Comparison of ENCODE assay signal across 9 mouse cellular contexts in the genomic region with DNA sequence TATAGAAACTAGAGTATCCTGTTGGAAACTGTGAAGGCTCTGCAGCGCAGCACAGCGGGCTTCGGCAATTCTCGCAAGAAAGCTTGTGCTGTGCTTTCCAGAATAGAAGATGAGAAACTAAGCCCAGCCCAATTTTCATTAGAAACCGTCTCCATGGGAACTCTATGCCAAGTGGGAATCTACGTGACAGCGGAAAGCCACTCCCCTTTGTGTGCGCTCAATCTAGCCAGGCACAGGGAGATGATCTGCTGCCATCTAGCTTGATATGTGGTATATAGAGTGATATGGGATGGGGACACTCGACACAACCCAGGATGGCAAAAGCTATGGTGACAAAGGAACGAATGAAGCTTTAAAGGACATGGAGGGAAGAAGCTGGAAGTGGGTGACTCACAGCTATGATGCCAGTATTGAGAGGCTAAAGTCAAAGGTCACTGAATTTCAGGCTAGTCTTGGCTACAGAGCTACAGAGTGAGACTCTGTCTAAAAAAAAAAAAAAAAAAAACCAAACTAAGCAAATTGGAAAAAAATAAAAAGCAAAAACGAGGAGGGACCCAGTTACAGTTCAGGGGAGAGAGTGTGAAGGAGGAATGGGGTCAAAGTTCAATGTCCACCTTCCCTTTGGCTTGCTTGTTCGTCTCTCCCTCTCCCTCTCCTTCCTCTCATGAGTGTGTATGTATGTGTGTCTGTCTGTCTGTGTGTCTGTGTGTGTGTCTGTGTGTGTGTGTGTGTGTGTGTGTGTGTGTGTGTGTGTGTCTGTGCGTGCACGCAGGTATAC. TPM values are rescaled to one million over a fixed set of nuclear protein-coding genes. Genes with fewer than 3 reads are reported as not detected.
DNase-seq lines count a peak whose midpoint lies in the region; ATAC-seq lines count a peak whose summit lies in the region.
"Had no signal": no experiment of that assay in that cellular context is flagged by ENCODE, and none has a peak within 500 bp of the region (broad histone marks: within the 10 kb centered on the region; RNA-seq: fewer than 3 reads in every experiment).

No protein-coding gene starts in this region.

- H3K4me2 ChIP-seq in hindbrain, embryonic 11.5 days (replicated peaks; ENCODE audit: low read depth, low read length) = no peak overlapping the region
- no peak overlapping the region for H3K4me2 ChIP-seq in hindbrain, embryonic 12.5 days (replicated peaks)
- peak overlapping the region; percentile 18; the same call in 1 of the 2 replicates for H3K4me2 ChIP-seq in hindbrain, embryonic 14.5 days (replicated peaks)
- no peak overlapping the region for H3K4me2 ChIP-seq in midbrain, embryonic 14.5 days (ENCODE audit: low read length)
- H3K4me2 ChIP-seq in heart, embryonic 12.5 days = no peak overlapping the region

- peak; percentile 49; the same call in 1 of the 2 replicates for ATAC-seq in hindbrain, embryonic 11.5 days (ENCODE audit: low FRiP score)
- ATAC-seq in hindbrain, embryonic 12.5 days (ENCODE audit: low FRiP score) = no peak
- peak; percentile 86 for ATAC-seq in hindbrain, embryonic 14.5 days (ENCODE audit: low FRiP score)
- ATAC-seq in midbrain, embryonic 14.5 days (ENCODE audit: low FRiP score, low TSS enrichment) = peak; percentile 48; the same call in 1 of the 2 replicates
- no peak for ATAC-seq in heart, embryonic 12.5 days (ENCODE audit: insufficient number of reproducible peaks, low FRiP score)

- WGBS in hindbrain, embryonic 11.5 days = 83% methylated on average over 14 of the region's 14 CpGs
- 79% methylated on average over 14 of the region's 14 CpGs for WGBS in hindbrain, embryonic 12.5 days
- 71% methylated on average over 14 of the region's 14 CpGs for WGBS in hindbrain, embryonic 14.5 days
- WGBS in midbrain, embryonic 14.5 days = 68% methylated on average over 14 of the region's 14 CpGs
- 80% methylated on average over 14 of the region's 14 CpGs for WGBS in heart, embryonic 12.5 days

- no peaks in the 10 kb centered on the region for H3K4me1 ChIP-seq in hindbrain, embryonic 11.5 days (replicated peaks; ENCODE audit: control insufficient read depth, insufficient read depth, low read length)
- H3K4me1 ChIP-seq in hindbrain, embryonic 12.5 days = 0 out of 2 replicates have a peak, but pooled peaks cover 3% of the 10 kb centered on the region
- 0 out of 2 replicates have a peak, but pooled peaks cover 3% of the 10 kb centered on the region for H3K4me1 ChIP-seq in hindbrain, embryonic 14.5 days (replicated peaks; ENCODE audit: control insufficient read depth, insufficient read depth, low read length)
- H3K4me1 ChIP-seq in midbrain, embryonic 14.5 days (ENCODE audit: control insufficient read depth, insufficient read depth, low read length) = no peaks in the 10 kb centered on the region
- peaks cover 14% of the 10 kb centered on the region for H3K4me1 ChIP-seq in heart, embryonic 12.5 days (replicated peaks)

- no peak overlapping the region for H3K9ac ChIP-seq in hindbrain, embryonic 11.5 days (ENCODE audit: low read depth, low read length)
- H3K9ac ChIP-seq in hindbrain, embryonic 12.5 days = no peak overlapping the region
- no peak overlapping the region for H3K9ac ChIP-seq in hindbrain, embryonic 14.5 days
- H3K9ac ChIP-seq in midbrain, embryonic 14.5 days (replicated peaks; ENCODE audit: low read length) = no peak overlapping the region
- no peak overlapping the region for H3K9ac ChIP-seq in heart, embryonic 12.5 days

- no peaks in the 10 kb centered on the region for H3K27me3 ChIP-seq in hindbrain, embryonic 11.5 days (ENCODE audit: control insufficient read depth, insufficient read depth, low read length)
- H3K27me3 ChIP-seq in hindbrain, embryonic 12.5 days = no peaks in the 10 kb centered on the region
- H3K27me3 ChIP-seq in hindbrain, embryonic 14.5 days (ENCODE audit: control insufficient read depth, insufficient read depth, low read length) = no peaks in the 10 kb centered on the region
- H3K27me3 ChIP-seq in midbrain, embryonic 14.5 days (ENCODE audit: control insufficient read depth, insufficient read depth, low read length) = no peaks in the 10 kb centered on the region
- H3K27me3 ChIP-seq in heart, embryonic 12.5 days (replicated peaks) = no peaks in the 10 kb centered on the region

- H3K27ac ChIP-seq in hindbrain, embryonic 11.5 days (ENCODE audit: low read depth, low read length) = no peak overlapping the region
- H3K27ac ChIP-seq in hindbrain, embryonic 12.5 days = no peak overlapping the region
- H3K27ac ChIP-seq in hindbrain, embryonic 14.5 days = no peak overlapping the region
- no peak overlapping the region for H3K27ac ChIP-seq in midbrain, embryonic 14.5 days (replicated peaks; ENCODE audit: low read depth, low read length)
- no peak overlapping the region for H3K27ac ChIP-seq in heart, embryonic 12.5 days (ENCODE audit: poor library complexity, severe bottlenecking)

- H3K4me3 ChIP-seq in hindbrain, embryonic 11.5 days (ENCODE audit: low read depth, low read length) = no peak overlapping the region
- no peak overlapping the region for H3K4me3 ChIP-seq in hindbrain, embryonic 12.5 days
- no peak overlapping the region for H3K4me3 ChIP-seq in hindbrain, embryonic 14.5 days (replicated peaks; ENCODE audit: low read length)
- no peak overlapping the region for H3K4me3 ChIP-seq in midbrain, embryonic 14.5 days (replicated peaks; ENCODE audit: low read depth, low read length)
- no peak overlapping the region for H3K4me3 ChIP-seq in heart, embryonic 12.5 days

- no peak for DNase-seq in hindbrain, embryonic 11.5 days (ENCODE audit: low spot score)
- peak; percentile 22 for DNase-seq in R1 (ENCODE audit: low read depth, low spot score)
- DNase-seq in hindbrain, embryonic 14.5 days (ENCODE audit: low spot score) = peak; percentile 46
- peak; percentile 76 for DNase-seq in midbrain, embryonic 14.5 days
- no peak for DNase-seq in Muller cell, postnatal 12 days (ENCODE audit: inconsistent ontology term)
- DNase-seq in urinary bladder, postnatal 14 days (ENCODE audit: low spot score) = no peak
- DNase-seq: gastrocnemius, postnatal 14 days had no signal

- H3K9me3 ChIP-seq in hindbrain, embryonic 11.5 days (ENCODE audit: control insufficient read depth, low read length) = no peaks in the 10 kb centered on the region
- H3K9me3 ChIP-seq in hindbrain, embryonic 12.5 days (replicated peaks) = no peaks in the 10 kb centered on the region
- no peaks in the 10 kb centered on the region for H3K9me3 ChIP-seq in hindbrain, embryonic 14.5 days (ENCODE audit: control insufficient read depth, low read length)
- no peaks in the 10 kb centered on the region for H3K9me3 ChIP-seq in midbrain, embryonic 14.5 days (ENCODE audit: control insufficient read depth, low read length)
- no peaks in the 10 kb centered on the region for H3K9me3 ChIP-seq in heart, embryonic 12.5 days (replicated peaks)

- H3K36me3 ChIP-seq in hindbrain, embryonic 11.5 days (ENCODE audit: control insufficient read depth, insufficient read depth, low read length) = no peaks in the 10 kb centered on the region
- H3K36me3 ChIP-seq in hindbrain, embryonic 12.5 days = no peaks in the 10 kb centered on the region
- H3K36me3 ChIP-seq in hindbrain, embryonic 14.5 days (replicated peaks; ENCODE audit: control insufficient read depth, insufficient read depth) = no peaks in the 10 kb centered on the region
- no peaks in the 10 kb centered on the region for H3K36me3 ChIP-seq in midbrain, embryonic 14.5 days (ENCODE audit: control insufficient read depth, insufficient read depth, low read length)
- H3K36me3 ChIP-seq in heart, embryonic 12.5 days = peaks cover 7% of the 10 kb centered on the region

RNA-seq across cellular contexts. Expression of gene Lpar3, which starts 47.5 kb away (rescaled TPM):
- 1.4 and 1.5 TPM in 2 replicates for polyA plus RNA-seq in hindbrain, embryonic 11.5 days (2014; fragmentation: Nextera tagmentation; extraction: Ambion mirVana)
- polyA plus RNA-seq in hindbrain, embryonic 12.5 days (2016; fragmentation: Nextera tagmentation; extraction: Ambion mirVana) = 1.0 and 1.1 TPM in 2 replicates
- polyA plus RNA-seq in hindbrain, embryonic 14.5 days (2014; fragmentation: Nextera tagmentation; extraction: Ambion mirVana) = 0.37 and 0.81 TPM in 2 replicates
- polyA plus RNA-seq in midbrain, embryonic 14.5 days (2014; fragmentation: Nextera tagmentation; extraction: Ambion mirVana) = 0.58 TPM in 1 of 2 replicates, not detected in the other
- 65.0 and 65.8 TPM in 2 replicates for polyA plus RNA-seq in heart, embryonic 12.5 days (2016; fragmentation: Nextera tagmentation; extraction: Ambion mirVana)

Comparison
In these comparisons a context has a peak if more than half of its experiments do, and no peak if none do; other contexts are left out.
1. ATAC-seq: peak in hindbrain, embryonic 11.5 days (single experiment), hindbrain, embryonic 14.5 days (single experiment) and midbrain, embryonic 14.5 days (single experiment); none in hindbrain, embryonic 12.5 days (single experiment) and heart, embryonic 12.5 days (single experiment).
2. DNase-seq: peak in R1 (single experiment), hindbrain, embryonic 14.5 days (single experiment) and midbrain, embryonic 14.5 days (single experiment); none in hindbrain, embryonic 11.5 days (single experiment), Muller cell, postnatal 12 days (single experiment) and urinary bladder, postnatal 14 days (single experiment).
3. RNA of gene Lpar3, which starts 47.5 kb away (polyA plus RNA-seq): 65.0 to 65.8 TPM in heart, embryonic 12.5 days; 1.4 to 1.5 TPM in hindbrain, embryonic 11.5 days, 1.0 to 1.1 TPM in hindbrain, embryonic 12.5 days, 0.58 TPM in midbrain, embryonic 14.5 days and 0.37 to 0.81 TPM in hindbrain, embryonic 14.5 days; every median in the first group is over 10 times any median in the second.